Mouse (Mus musculus): ENCODE results near the gene Cln6. TPM values are rescaled to one million over a fixed set of nuclear protein-coding genes. Genes with fewer than 3 reads are reported as not detected.
A peak's percentile ranks its signal among the peaks of the same experiment; 100 is the strongest.
"Not testable (repeated sequence)": the region's sequence is repeated elsewhere in the genome, so short reads cannot be mapped to it uniquely, and the experiment has no call there.

Gene Cln6
- polyA plus RNA-seq, 1 experiment from 2014 or later, result 16.2 TPM

GRCm38 (mm10) chr9:62857719-62858261 lies 19.2 kb downstream of the Cln6 start, which contains the start of gene Calml4:
Gene Calml4, plus strand, starts transcription at chr9:62858080.
- peak within 1 kb of the TSS; percentile 52 for H3K4me2 ChIP-seq (replicated peaks; ENCODE audit: low read depth)
- peak; percentile 91 for DNase-seq (ENCODE audit: low spot score)
- 20% methylated on average over 20 of the region's 20 CpGs for WGBS

GRCm38 (mm10) chr9:62858266-62859019 lies 19.9 kb downstream of the Cln6 start:
- no peaks in the 10 kb centered on the region for H3K27me3 ChIP-seq (ENCODE audit: control insufficient read depth, insufficient read depth, low read length)
- peak overlapping the region; percentile 85 for H3K27ac ChIP-seq (replicated peaks)
- peak overlapping the region; percentile 43 for H3K9ac ChIP-seq (ENCODE audit: low read length)
- H3K9me3 ChIP-seq (ENCODE audit: control insufficient read depth, low read length), result no peaks in the 10 kb centered on the region
- no peak for ATAC-seq (ENCODE audit: low FRiP score, low TSS enrichment)
- no peak for DNase-seq (ENCODE audit: low spot score)
- H3K4me2 ChIP-seq (replicated peaks; ENCODE audit: low read depth), result peak overlapping the region; percentile 52
- WGBS, result 52% methylated on average over 8 of the region's 8 CpGs
- H3K4me1 ChIP-seq (replicated peaks; ENCODE audit: control insufficient read depth, insufficient read depth), result peaks cover 16% of the 10 kb centered on the region
- no peaks in the 10 kb centered on the region for H3K36me3 ChIP-seq (ENCODE audit: control insufficient read depth, insufficient read depth, low read length)
- TF ChIP-seq CTCF (IDR thresholded peaks at IDR 0.05; ENCODE audit: low read depth), result no peak
- TF ChIP-seq EP300 (optimal IDR thresholded peaks at IDR 0.05), result no peak
- peak overlapping the region; percentile 29 for H3K4me3 ChIP-seq (ENCODE audit: low read depth, low read length)

More at GRCm38 (mm10) chr9:62857719-62858261, 19.2 kb downstream of the Cln6 start, which contains the start of gene Calml4:
- Histone ChIP-seq H3K9me3 (ENCODE audit: control insufficient read depth, low read length) (no peaks in the 10 kb centered on the region), H3K4me3 (ENCODE audit: low read depth, low read length) (peak within 1 kb of the TSS; percentile 29), H3K27me3 (ENCODE audit: control insufficient read depth, insufficient read depth, low read length) (no peaks in the 10 kb centered on the region), H3K4me1 (replicated peaks; ENCODE audit: control insufficient read depth, insufficient read depth) (peaks cover 16% of the 10 kb centered on the region), H3K9ac (ENCODE audit: low read length) (peak within 1 kb of the TSS; percentile 43), H3K36me3 (ENCODE audit: control insufficient read depth, insufficient read depth, low read length) (no peaks in the 10 kb centered on the region), H3K27ac (replicated peaks) (peak within 1 kb of the TSS; percentile 85)
- TF ChIP-seq EP300 (optimal IDR thresholded peaks at IDR 0.05), result no peak
- TF ChIP-seq CTCF (IDR thresholded peaks at IDR 0.05; ENCODE audit: low read depth), result no peak; the same call in 1 of the 2 replicates
- ATAC-seq (ENCODE audit: low FRiP score, low TSS enrichment), result peak; percentile 87

- DNase-seq (ENCODE audit: low spot score); H3K4me3 ChIP-seq (ENCODE audit: low read depth, low read length); H3K27ac ChIP-seq (replicated peaks); H3K9me3 ChIP-seq (ENCODE audit: control insufficient read depth, low read length); H3K27me3 ChIP-seq (ENCODE audit: control insufficient read depth, insufficient read depth, low read length); ATAC-seq (ENCODE audit: low FRiP score, low TSS enrichment); H3K9ac ChIP-seq (ENCODE audit: low read length); H3K4me2 ChIP-seq (replicated peaks; ENCODE audit: low read depth); H3K36me3 ChIP-seq (ENCODE audit: control insufficient read depth, insufficient read depth, low read length): not testable (repeated sequence)
- WGBS, result 41% methylated on average over 7 of the region's 7 CpGs
- peaks cover 16% of the 10 kb centered on the region for H3K4me1 ChIP-seq (replicated peaks; ENCODE audit: control insufficient read depth, insufficient read depth)
These were observed 21.5 kb downstream of the Cln6 start for GRCm38 (mm10) chr9:62860102-62860501.

GRCm38 (mm10) chr9:62860866-62861265 lies 22.3 kb downstream of the Cln6 start:
- TF ChIP-seq EP300 (optimal IDR thresholded peaks at IDR 0.05), result no peak
- ATAC-seq (ENCODE audit: low FRiP score, low TSS enrichment) (no peak), DNase-seq (ENCODE audit: low spot score) (no peak)
- Histone ChIP-seq H3K27ac (replicated peaks) (no peak overlapping the region), H3K4me3 (ENCODE audit: low read depth, low read length) (no peak overlapping the region), H3K4me2 (replicated peaks; ENCODE audit: low read depth) (no peak overlapping the region), H3K9ac (ENCODE audit: low read length) (no peak overlapping the region), H3K36me3 (ENCODE audit: control insufficient read depth, insufficient read depth, low read length) (no peaks in the 10 kb centered on the region), H3K27me3 (ENCODE audit: control insufficient read depth, insufficient read depth, low read length) (no peaks in the 10 kb centered on the region), H3K4me1 (replicated peaks; ENCODE audit: control insufficient read depth, insufficient read depth) (peaks cover 16% of the 10 kb centered on the region), H3K9me3 (ENCODE audit: control insufficient read depth, low read length) (no peaks in the 10 kb centered on the region)
- 49% methylated on average over 4 of the region's 4 CpGs for WGBS

GRCm38 (mm10) chr9:62869236-62869635 lies 30.7 kb downstream of the Cln6 start:
- H3K4me2 ChIP-seq (replicated peaks; ENCODE audit: low read depth); H3K27me3 ChIP-seq (ENCODE audit: control insufficient read depth, insufficient read depth, low read length); H3K9ac ChIP-seq (ENCODE audit: low read length); H3K27ac ChIP-seq (replicated peaks); ATAC-seq (ENCODE audit: low FRiP score, low TSS enrichment); H3K36me3 ChIP-seq (ENCODE audit: control insufficient read depth, insufficient read depth, low read length); DNase-seq (ENCODE audit: low spot score); H3K9me3 ChIP-seq (ENCODE audit: control insufficient read depth, low read length); H3K4me1 ChIP-seq (replicated peaks; ENCODE audit: control insufficient read depth, insufficient read depth); H3K4me3 ChIP-seq (ENCODE audit: low read depth, low read length): not testable (repeated sequence)
- WGBS, result 86% methylated on average over 4 of the region's 4 CpGs

GRCm38 (mm10) chr9:62870728-62871127 lies 32.1 kb downstream of the Cln6 start:
- H3K4me2 ChIP-seq (replicated peaks; ENCODE audit: low read depth), result no peak overlapping the region
- ATAC-seq (ENCODE audit: low FRiP score, low TSS enrichment), result no peak
- TF ChIP-seq EP300 (optimal IDR thresholded peaks at IDR 0.05) (no peak), CTCF (IDR thresholded peaks at IDR 0.05; ENCODE audit: low read depth) (no peak)

More at GRCm38 (mm10) chr9:62870728-62871127, 32.1 kb downstream of the Cln6 start:
- H3K27me3 ChIP-seq (ENCODE audit: control insufficient read depth, insufficient read depth, low read length), result no peaks in the 10 kb centered on the region
- no peak for DNase-seq (ENCODE audit: low spot score)
- H3K9ac ChIP-seq (ENCODE audit: low read length), result no peak overlapping the region
- H3K27ac ChIP-seq (replicated peaks), result no peak overlapping the region
- no peaks in the 10 kb centered on the region for H3K9me3 ChIP-seq (ENCODE audit: control insufficient read depth, low read length)
- no peaks in the 10 kb centered on the region for H3K36me3 ChIP-seq (ENCODE audit: control insufficient read depth, insufficient read depth, low read length)
- H3K4me3 ChIP-seq (ENCODE audit: low read depth, low read length), result no peak overlapping the region
- H3K4me1 ChIP-seq (replicated peaks; ENCODE audit: control insufficient read depth, insufficient read depth), result no peaks in the 10 kb centered on the region
